Mouse (Mus musculus) C2C12 (cell line): ENCODE measurements around the gene Atg9a.

Source experiments
- CEBPB ChIP-seq: IDR thresholded peaks from one replicate; pipeline ENCODE4 v1.6.1; 2011; ENCODE audit warnings: low read depth, mild to moderate bottlenecking, control low read depth, moderate library complexity
- CTCF ChIP-seq: IDR thresholded peaks from one replicate; pipeline ENCODE4 v1.5.1; 2011; ENCODE audit not compliant: control insufficient read depth, insufficient read depth, insufficient read length
- MAX ChIP-seq: IDR thresholded peaks from one replicate; pipeline ENCODE4 v1.6.1; 2011; ENCODE audit warnings: mild to moderate bottlenecking, control low read depth
- MYOD1 ChIP-seq: IDR thresholded peaks from one replicate; pipeline ENCODE4 v1.6.1; 2011; ENCODE audit warnings: low read depth; ENCODE audit not compliant: control insufficient read depth, insufficient read length
- USF1 ChIP-seq: IDR thresholded peaks from one replicate; pipeline ENCODE4 v1.6.1; 2011; ENCODE audit warnings: low read depth, mild to moderate bottlenecking, control low read depth, moderate library complexity

DNA sequence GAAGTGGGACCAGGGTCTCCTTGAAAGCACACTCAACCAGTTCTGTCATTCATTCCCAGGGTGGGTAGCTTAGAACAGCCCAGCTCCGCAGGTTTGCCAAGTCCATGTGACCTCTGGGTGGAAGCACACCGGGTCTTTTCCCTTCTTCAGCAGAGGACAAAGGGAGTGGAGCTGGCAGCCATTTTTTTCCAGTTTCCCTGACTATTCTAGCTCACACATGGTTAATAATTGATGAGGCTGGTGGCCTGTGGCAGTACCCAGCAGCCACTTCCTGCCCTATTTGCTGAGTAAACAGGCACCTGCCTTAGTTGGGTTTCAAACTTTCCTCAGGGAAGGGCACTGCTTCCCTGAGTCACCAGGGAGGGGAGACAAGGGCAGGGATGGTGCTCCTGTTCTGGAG is 22.4 kb upstream of the Atg9a start:
- TF ChIP-seq MYOD1: no peak
- TF ChIP-seq MAX: no peak
- no peak for TF ChIP-seq CTCF
- no peak for TF ChIP-seq USF1
- no peak for TF ChIP-seq CEBPB
